Mouse (Mus musculus) lung, adult 2 months (tissue): Measurements from ENCODE around the gene Hemk1.

Source experiments
- CTCF ChIP-seq: fragments of 200-500 bp; IDR thresholded peaks from 2 replicates; pipeline ENCODE4 v1.5.1; 2011; ENCODE audit warnings: mild to moderate bottlenecking, low read length, control low read depth; ENCODE audit not compliant: insufficient read depth
- POLR2A ChIP-seq: fragments of 200-500 bp; IDR thresholded peaks from 2 replicates; pipeline ENCODE4 v1.6.1; 2011; ENCODE audit warnings: low read depth, mild to moderate bottlenecking, control low read depth, low read length, borderline replicate concordance; ENCODE audit errors: extremely low read depth

- TF ChIP-seq POLR2A (no peak), CTCF (no peak)
Measured at GRCm38 (mm10) chr9:107384396-107384795, 46.2 kb upstream of the Hemk1 start.
